Mouse (Mus musculus) cerebellum, adult 2 months (tissue): ENCODE data around the gene Tll2.

Source experiments
- CTCF ChIP-seq: fragments of 200-500 bp; IDR thresholded peaks from 2 replicates; pipeline ENCODE4 v1.5.1; 2011; ENCODE audit warnings: low read depth, mild to moderate bottlenecking, control low read depth, low read length, moderate library complexity, borderline replicate concordance; ENCODE audit not compliant: insufficient read depth
- POLR2A ChIP-seq: fragments of 200-500 bp; IDR thresholded peaks from 2 replicates; pipeline ENCODE4 v1.6.1; 2011; ENCODE audit warnings: low read length, control low read depth, borderline replicate concordance; ENCODE audit not compliant: insufficient read depth

GRCm38 (mm10) chr19:41164447-41165095 is 42.1 kb downstream of the Tll2 start:
- no peak for TF ChIP-seq CTCF
- TF ChIP-seq POLR2A: no peak
